Mouse (Mus musculus) embryonic fibroblast, embryonic 13.5 days (primary cell): ENCODE measurements at regions not wholly inside any gene's neighbourhood (a gene's known extent, or its start where the extent isn't known, plus 50 kb on each side); places are given as distances from the start of the nearest gene placed in this dataset.

Source experiments
- CTCF ChIP-seq: IDR thresholded peaks from 2 replicates; pipeline ENCODE4 v1.5.1; 2011; ENCODE audit warnings: mild to moderate bottlenecking, control low read depth, low read length, moderate library complexity, borderline replicate concordance; ENCODE audit not compliant: insufficient read depth
- POLR2A ChIP-seq: IDR thresholded peaks from 2 replicates; pipeline ENCODE4 v1.6.1; 2011; ENCODE audit warnings: low read depth, mild to moderate bottlenecking, control low read depth, low read length, moderate library complexity

- no peak for TF ChIP-seq POLR2A
- TF ChIP-seq CTCF: no peak
Observed at GRCm38 (mm10) chr4:33740982-33741381, 183.4 kb upstream of the Cnr1 start.
